Mouse (Mus musculus): ENCODE measurements at regions not wholly inside any gene's neighbourhood (a gene's known extent, or its start where the extent isn't known, plus 50 kb on each side); places are given as distances from the start of the nearest gene placed in this dataset.

DNA sequence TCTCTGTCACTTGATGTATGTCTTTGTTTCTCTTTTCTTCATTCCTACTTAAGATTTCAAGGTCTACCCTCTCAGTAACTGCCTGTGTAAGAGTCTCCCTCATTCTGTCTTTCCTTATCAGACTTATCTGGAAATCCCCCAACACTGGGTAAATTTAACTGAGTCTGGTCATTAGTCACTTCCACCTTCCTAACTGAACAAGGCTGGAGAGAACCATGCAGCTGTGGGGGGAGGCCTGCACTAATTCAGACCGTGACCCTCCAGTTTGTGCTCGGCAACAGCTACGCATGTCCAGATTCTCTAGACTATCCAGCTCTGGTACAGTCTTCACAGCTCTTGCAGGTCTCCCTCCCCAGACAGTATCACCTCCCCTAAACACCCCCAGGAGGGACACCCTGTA, 103.3 kb downstream of the Prox1 start:
- DNase-seq (ENCODE audit: low spot score in 2 of 2): no peak

DNA sequence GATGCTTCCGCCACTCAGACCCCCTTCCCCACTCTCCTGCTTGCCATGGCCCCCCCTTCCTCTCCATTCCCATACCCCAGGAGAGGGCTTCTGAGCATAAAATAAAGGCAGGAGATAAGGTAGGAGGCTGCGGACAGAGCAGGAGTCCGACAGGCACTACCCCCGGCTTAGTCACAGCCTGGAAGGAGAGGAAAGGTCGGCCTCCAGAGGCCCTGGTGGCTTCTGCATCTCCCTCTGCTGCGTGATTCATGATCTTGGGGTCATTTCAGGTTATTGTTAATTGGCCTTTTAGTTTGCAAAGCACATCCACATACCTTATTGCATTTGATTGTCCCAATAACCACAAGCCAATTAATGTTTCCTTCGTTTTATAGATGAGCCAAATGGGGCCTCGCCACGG, 104.1 kb downstream of the Prox1 start:
- DNase-seq (ENCODE audit: low spot score in 2 of 2): no peak

DNA sequence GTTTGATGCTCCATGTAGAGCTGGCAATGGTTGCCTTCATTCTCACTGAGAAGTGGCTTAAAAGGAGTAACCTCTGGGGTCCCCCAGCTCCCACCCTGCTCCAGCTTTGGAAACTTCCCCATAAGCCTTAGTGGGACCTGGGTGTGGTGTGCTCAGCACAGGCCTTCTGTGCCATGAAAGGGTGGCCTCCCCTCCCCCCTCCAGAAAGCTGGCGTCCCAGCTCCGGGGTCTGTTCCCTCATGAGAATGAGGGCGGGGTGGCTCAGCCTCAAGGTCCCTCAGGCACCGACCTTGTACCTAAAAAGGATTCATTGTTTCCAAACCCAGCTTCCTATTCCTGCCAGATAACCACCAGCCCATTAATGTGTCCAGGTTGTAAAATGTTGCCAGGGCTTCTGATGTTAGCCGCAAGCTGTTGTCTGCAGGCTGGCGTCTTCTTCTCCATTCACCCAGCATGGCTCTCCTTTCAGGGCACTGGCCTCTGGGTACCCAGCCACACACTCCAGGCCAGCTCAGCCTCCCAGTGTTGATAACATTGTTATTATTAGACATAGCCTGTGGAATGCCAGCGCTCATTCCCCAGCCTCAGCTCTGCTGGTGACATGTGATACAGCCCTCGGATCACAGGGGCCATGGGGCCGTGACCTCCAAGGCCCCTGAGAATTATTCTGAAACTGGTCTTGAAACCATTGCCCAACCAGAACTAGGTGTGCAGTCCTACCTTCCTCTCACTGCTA, 108.8 kb downstream of the Prox1 start:
- DNase-seq (ENCODE audit: low spot score in 2 of 2): peak; percentile 30 to 41

DNA sequence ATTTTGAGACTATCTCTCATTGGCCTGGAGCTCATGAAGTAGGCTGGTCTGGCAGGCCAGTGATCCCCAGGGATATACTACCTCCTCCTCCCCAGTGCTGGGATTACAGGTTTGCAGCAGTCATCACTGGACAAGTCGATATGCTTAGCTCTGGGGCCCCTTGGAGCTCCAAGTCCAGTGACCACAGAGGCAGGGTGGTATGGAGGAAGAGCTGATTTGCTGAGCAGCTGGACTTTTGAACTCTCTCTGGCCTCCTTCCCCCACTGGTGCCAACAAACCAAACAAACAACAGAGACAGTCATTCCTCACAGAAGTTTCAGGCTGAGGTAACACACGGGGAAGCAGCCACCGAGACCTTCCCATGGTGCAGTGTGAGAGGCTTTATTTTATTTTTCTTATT, 111.5 kb downstream of the Prox1 start:
- no peak for DNase-seq (ENCODE audit: low spot score in 2 of 2)

DNA sequence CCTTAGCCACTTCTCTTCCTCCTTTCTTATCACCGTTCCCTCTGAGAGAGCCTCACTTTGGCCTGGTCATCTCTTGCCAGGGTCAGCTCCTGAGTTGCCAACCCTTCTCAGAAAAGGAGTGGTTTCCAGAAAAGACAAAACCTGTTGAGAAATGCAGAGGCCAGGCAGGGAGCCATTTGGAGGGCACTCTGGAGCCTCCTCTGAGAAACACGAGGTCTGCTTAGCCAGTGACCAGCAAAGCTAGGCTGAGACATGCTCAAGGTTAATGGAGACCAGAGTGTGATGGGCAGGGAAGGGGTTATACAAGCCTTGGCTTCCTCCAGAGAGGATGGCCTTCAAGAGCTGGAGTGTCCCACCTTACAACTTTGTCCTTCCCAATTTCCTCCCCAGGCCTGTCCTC, 113.6 kb downstream of the Prox1 start:
- DNase-seq (ENCODE audit: low spot score in 2 of 2): no peak

DNA sequence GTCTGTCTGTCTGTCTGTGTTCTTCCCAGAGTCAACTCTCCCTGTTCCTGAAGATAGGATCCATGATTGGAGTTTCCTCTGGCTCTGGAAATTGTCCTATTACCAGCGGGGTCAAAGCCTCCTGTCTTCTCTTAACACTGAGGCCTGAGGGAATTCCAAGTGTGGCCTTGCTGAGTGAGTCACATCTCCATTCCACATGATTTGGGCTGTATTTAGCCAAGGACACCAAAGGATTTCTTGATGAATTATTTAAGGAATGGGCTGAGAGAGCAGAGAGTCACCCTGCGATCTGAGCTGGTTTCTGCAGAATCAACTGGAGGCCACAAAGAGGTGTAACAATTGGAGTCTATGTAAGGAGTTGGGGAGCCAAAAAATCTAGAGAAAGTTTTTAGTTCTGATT, 118.6 kb downstream of the Prox1 start:
- no peak for DNase-seq (ENCODE audit: low spot score in 2 of 2)

DNA sequence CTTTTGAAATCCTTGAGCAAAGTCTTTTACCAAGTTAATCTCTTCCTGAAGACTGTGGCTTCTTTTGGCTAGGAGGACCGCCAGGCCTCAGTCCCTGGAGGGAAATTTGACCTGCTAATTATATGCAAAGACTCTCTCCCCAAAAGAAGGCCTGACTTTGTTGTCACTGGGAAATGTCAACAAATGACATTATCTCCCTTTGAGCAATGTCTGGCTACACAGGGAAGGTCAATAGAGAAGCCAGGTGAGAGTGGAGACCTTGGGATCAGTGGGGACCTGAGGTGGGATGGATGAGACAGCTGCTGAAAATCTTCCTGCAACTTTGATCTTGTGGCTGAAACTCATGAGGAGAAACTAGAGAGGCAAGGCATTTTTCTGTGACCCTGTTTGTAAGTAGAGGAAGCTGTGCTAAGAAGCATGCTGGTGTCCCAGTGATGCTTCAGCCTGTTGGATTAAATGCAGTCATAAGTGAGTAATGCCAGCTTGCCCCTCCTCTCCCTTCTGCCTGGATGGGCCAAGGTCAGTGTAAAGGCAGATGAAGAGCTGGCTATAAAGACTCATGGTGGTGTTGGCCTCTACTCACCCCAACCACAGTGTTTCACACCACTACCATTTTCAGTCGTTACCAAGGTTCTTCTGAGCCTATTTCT, 121.9 kb downstream of the Prox1 start:
- no peak for DNase-seq (ENCODE audit: low spot score in 2 of 2)

DNA sequence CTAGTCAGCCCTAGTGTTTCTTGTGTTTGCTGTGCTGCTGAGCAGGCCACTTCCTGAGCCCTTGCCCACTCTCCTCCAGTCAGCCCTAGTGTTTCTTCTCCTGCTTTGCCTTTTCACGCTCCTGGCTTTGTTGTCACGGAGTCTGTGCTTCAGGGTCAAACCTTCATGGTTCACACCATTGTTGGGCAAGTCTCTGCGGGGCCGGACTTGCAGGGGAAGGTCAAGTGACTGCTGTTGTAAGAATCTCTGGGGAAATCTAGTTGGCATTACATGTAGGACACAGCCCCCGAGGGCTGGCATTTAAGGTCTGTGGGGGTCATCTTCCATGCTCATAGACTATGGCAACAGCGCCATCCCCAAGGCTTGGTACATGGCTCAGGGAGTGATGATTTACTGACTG, 123.3 kb downstream of the Prox1 start:
- DNase-seq (ENCODE audit: low spot score in 2 of 2): no peak

DNA sequence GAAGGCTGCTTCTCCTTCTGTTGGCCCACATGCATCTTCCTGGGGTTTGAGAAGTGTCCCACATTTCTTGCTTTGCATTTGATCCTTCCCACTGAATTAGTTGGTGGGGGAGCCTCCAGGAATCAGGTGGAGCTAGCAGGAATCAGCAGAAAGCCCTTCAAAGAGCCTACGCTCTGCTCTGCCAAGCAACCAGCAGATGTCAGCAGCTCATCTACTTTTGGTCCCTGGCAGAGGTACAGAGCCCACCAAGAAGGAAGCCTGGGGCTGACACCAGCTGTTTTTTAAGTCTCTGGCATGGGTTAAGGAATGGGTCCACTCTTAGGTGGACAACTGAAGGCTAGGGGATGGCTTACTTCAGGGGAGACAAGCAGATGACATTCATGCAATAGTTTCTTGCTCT, 123.6 kb upstream of the Smyd2 start:
- DNase-seq (ENCODE audit: low spot score in 2 of 2): no peak

DNA sequence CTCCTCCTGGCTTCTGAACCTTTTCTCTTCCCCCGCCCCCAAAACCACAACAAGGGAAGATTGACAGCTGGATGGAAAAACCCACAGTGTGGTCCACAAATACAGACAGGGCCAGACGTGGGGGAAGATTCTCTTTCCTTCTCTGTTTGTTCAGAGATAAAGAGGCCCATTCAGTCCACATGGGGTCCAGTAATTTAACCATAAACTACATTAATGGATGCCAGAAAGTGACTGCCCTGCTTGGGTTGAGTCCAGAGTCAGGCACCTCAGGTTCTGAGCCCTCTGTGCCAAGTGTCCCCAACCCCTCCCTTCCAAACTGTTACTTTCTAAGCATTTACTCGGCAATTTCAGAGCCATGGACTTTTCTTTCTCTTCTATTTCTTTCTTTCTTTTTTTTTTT, 121.9 kb upstream of the Smyd2 start:
- DNase-seq (ENCODE audit: low spot score in 2 of 2): no peak

DNA sequence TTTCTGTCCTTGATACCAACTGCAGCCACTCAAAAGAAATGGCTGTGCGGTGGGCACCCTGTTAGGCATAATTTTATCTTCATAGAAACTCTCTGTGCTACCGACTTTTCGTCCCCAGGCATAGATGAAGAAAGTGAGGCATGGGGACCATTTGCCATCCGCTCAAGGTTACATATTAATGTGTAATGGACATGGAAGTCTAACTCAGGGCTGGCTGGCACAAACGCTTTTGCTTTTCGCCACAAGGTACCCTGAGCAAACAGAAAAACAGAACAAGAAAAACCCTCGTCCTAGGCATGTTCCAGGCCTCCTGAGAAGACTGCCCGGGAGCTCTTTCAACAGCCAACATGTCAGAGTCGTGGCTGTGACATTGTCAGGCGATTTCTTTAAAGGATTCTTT, 121.0 kb upstream of the Smyd2 start:
- DNase-seq (ENCODE audit: low spot score in 2 of 2): no peak

DNA sequence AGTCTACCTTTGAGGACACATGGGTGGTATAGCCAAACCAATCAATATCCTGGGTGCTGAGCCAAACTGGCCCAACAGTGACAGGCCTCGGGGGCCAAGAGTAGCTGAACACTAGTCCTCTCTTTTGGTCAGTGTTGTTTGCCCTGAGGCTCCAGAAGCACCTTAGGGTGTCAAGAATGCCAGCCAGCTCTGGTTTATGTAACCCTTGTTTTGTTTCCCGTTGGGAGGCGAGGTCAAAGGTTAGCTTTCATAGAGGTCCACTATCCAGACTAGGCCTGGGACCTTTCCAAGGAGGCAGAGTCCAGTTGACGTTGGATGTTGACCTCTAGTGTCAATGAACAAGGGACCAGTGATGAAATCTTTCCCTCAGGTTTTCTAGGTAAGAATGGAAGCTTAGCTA, 120.0 kb upstream of the Smyd2 start:
- DNase-seq (ENCODE audit: low spot score in 2 of 2): no peak

DNA sequence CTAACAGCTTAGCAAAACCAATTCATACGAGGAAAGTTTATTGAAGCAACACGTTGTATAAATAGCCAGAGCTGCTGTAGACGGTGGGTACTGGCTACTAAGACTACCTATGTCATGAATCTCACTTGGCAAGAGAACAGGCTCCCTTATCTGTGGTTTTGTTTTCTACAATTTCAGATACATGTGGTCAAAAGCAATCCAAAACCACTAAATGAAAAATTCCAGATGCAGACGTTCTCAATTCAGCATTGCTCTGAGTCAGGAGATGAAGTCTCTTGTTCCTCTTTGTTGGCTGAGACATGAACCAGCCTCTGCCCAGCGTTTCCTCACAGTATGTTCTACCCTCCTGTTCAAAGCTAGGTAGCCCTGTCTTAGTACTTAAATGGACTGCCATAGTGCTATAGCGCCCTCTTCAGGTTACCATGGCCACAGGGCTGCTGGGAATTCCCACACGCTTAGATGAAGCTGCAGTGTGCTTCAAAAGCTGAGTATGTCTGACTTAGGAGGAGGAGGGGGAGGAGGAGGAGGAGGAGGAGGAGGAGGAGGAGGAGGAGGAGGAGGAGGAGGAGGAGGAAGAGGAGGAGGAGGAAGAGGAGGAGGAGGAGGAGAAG, 119.0 kb upstream of the Smyd2 start:
- no peak for DNase-seq (ENCODE audit: low spot score in 2 of 2)

DNA sequence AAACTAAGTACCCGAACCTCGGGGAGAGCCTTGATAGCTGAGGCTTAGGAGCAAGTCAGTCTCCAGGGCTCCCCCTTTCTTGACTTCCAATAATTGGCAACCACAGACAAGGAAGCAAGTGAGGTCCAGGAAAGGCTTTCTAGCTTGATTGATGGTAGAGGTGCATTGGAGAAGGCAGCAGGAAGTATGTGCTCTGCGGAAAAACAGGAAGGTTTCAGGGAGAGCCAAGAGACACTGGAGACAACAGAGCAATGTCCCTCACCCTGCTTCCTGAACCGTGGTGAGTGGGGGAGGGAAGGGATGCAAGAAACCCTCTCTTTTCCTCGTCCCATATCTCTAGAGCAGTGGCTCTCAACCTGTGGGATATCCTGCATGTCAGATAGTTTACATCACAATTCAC, 115.9 kb upstream of the Smyd2 start:
- DNase-seq (ENCODE audit: low spot score in 2 of 2): no peak

DNA sequence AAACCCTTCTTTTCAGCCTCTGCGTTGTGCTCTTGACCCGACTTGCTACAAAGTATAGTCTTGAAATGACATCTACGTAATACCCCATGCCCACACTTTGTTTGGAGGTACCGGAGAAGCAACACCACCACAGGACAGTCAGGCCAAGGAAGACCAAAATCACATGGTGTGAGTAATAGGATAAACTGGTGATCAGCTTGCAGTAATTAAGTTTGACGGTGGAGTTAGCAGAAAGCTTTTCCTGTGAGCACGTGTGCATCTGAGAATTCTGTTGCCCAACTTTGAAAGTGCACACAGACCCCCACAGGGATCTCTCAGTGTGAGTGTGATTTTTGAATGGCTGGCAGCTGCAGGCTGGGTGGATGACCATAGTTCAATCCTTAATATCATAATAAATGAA, 114.6 kb upstream of the Smyd2 start:
- DNase-seq (ENCODE audit: low spot score in 2 of 2): no peak

DNA sequence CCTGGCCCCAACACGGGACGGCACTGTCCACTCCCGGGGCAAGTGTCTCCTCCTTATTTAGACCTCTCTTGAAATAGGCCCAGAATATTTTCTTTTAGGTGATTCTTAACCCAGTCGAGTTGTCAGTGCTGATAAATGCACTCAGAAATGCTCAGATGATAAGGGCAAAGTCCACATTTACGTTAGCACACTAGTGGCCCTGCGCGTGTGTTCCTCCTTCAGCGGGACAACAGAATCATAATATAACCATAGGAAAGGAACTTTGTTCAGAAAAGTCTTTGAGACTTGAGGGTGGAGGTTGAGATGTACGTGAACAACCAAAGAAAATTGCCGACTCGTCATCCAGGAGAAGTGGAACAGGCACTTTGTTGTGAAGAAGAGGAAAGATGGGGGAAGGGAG, 113.8 kb upstream of the Smyd2 start:
- DNase-seq (ENCODE audit: low spot score in 2 of 2): no peak

DNA sequence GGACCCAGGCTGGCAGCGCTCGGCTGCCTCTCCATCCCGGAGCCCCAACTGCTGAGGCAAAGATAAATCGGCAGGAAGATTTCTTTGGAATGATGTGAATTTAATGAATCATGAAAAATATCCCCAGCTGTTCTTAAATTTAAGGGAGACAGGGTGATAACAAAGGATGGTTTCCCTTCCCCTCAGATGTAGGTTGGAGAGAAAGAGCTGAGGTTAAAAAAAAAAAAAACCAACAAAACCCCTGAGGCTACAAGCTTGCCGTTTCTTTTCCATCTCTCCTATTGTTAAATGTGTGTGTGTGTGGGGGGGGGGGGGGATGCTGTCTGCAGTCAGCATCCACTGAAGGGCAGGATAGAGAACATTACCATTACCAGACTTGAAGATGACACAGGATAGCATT, 111.9 kb upstream of the Smyd2 start:
- DNase-seq (ENCODE audit: low spot score in 2 of 2): no peak

DNA sequence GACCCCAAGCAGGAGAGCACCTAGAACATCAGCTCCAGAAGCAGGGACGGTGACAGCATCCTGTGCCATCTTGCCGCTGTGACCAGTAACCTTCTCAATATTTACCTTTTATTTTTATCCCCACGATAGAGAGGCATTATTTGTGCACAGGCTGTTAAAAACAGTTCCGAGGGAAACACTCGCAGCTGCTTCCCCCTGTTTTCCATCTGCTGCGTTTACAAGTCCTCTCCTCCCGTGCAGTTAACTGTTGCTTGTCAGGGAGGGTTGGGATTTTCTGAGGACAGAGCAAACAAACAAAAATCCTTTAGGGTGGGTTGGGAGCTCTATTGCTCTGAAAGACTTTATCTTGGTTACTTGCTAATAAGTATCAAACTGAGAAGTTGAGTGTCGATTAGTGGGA, 105.4 kb upstream of the Smyd2 start:
- no peak for DNase-seq (ENCODE audit: low spot score in 2 of 2)

DNA sequence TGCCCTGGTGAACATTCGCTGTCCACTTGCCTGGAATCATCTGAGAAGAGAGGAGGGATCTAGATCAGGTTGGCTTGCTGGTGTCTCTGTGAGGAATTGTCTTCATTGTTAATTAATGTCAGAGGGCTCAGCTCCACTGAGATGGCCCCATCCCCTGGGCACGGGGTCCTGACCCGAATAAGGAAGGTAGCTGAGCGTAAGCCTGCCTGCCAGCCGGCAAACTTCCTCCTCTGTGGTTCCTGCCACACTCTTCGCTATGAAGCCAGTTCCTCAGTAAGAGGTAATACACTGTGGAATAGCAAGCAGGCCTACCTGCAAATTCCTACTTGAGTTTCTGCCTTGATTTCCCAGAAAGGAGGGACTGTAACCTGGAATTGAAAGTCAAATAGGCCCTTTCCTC, 87.3 kb upstream of the Smyd2 start:
- DNase-seq (ENCODE audit: low spot score in 2 of 2): no peak

DNA sequence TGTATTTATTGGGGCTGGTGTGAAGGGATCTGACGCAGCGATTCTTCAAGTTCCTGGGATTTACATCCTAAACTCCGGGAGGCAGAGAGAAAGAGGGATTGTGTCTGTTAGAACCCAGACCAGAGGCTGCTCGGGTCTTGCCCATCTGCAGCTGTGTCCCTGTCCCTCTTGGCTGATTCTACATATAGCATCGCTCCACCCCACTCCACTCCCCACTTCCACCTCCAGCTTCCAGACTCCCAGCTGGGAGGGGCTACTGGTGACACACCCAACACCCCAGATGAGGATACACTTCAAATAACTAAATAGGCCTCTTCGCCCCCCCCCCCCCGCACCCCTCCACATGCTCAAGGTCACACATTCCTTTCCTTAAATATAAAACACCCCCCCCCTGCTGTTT, 85.1 kb upstream of the Smyd2 start:
- DNase-seq (ENCODE audit: low spot score in 2 of 2): no peak

DNA sequence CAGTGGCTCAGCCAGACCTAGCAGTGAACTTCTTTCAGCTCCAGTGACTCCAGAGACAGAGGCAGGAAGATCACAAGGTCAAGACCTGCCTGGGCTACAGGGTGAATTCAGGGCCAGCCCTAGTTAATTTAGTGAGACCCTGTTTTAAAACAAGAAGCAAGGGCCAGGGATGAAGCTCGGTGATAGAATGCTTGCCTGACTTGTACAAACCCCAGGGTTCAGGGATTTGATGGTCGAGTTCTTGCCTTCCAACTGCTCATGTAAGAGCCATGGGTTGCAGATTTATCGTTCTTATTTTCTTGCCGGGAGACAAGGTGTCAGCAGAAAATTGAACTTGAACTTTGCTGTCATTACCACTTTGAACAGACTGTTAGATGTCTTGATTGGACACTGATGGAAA, 78.9 kb upstream of the Smyd2 start:
- DNase-seq (ENCODE audit: low spot score in 2 of 2): no peak

DNA sequence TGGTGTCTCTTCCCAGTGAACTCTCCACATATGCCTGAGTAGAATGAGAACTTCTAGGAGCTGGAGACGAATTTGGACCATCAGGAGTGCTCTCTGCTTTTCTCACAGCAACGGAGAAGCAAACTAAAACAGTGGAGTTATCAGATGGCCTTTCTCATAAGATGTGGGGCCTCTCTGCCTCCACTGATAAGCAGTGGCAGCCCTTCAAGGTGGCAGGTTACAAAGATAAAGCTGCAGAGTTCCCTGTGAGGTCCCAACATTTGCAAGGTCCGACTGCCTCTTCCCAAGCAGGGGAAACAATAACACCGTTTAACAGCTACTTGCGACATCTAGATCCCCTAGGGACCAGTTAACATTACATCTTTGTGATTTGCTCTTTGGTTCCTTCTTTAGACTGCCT, 71.5 kb upstream of the Smyd2 start:
- no peak for DNase-seq (ENCODE audit: low spot score in 2 of 2)

DNA sequence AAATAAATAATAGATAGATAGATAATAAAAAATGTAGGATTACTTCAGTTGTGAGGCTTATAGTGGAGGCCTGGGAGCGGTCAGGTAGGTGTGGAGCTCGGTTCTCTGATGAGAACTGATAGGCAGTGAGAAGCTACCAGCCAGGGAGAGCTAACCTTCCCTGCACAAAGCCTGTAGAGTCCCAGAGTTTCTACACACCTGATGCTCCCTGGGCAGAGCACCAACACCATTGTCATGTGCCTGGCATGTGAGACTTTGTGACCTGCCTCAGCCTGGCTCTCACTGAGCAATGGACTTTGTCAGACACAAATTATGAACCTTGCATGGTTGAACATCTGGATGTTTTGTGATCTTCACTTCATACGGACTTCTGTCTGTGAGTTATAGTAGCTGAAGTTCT, 71.1 kb upstream of the Smyd2 start:
- peak in 1 of 2 experiments; percentile 10 for DNase-seq (ENCODE audit: low spot score in 2 of 2)

DNA sequence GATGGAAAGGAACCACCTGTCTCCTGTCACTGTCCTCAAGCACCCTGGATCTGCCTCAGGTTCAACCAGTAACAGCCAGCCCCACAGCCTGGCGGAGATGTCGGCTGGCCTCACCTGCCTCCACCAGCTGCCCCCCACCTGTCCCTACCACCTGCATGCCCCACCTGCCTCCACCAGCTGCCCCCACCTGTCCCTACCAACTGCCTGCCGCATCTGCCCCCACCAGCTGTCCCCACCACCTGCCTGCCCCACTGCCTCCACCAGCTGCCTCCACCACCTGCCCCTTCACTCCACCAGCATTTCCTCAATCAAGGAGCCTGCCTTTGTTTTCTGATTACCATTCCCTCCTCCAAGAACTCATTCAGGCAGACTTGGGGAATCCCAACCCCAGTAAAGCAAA, 68.9 kb upstream of the Smyd2 start:
- no peak for DNase-seq (ENCODE audit: low spot score in 2 of 2)

All from heart, adult 9 months (tissue).